Mouse (Mus musculus): ENCODE data around the gene 4933434E20Rik. TPM values are rescaled to one million over a fixed set of nuclear protein-coding genes. Genes with fewer than 3 reads are reported as not detected.

4933434E20Rik gene
- polyA plus RNA-seq, 1 experiment from 2014 or later = 109 TPM

DNA sequence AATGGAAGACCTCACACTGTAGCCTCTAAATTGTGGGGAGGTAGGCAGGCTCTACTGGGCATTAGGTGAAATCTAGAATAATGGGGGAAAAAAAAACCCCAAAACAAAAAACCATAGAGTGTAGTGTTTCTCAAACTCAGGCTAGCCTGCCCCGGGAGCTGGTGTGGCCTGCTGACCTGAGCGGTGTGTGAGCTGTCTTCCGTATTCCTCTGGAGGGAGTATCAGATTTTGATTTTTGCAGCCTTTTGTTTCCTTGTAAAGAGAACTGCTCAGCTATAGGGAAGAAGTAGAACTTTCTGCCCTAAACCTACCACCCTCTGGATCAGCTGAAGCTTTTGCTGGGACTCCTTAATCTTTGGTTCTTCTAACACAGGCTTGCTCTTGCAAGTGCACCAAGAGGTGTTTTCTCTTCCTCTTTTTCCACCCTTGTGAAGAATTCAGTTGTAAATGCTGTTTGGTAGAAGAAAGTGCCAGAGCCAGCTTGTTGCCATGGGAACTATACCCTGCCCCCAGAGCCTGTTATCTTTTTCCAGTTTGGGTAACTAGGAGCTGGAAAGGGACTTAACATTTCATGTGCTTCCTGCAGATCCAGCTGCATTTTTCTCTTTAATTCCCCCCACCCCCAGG is 32.4 kb downstream of the 4933434E20Rik start:
- WGBS = 20% methylated on average over 3 of the region's 3 CpGs
- peaks cover 16% of the 10 kb centered on the region for H3K36me3 ChIP-seq (ENCODE audit: control insufficient read depth, insufficient read depth, low read length)
- ATAC-seq (ENCODE audit: low FRiP score, low TSS enrichment) (no peak), DNase-seq (ENCODE audit: low spot score) (peak; percentile 54)
- no peak for TF ChIP-seq EP300 (optimal IDR thresholded peaks at IDR 0.05)
- no peak for TF ChIP-seq CTCF (IDR thresholded peaks at IDR 0.05; ENCODE audit: low read depth)
- H3K27me3 ChIP-seq (ENCODE audit: control insufficient read depth, insufficient read depth, low read length) = no peaks in the 10 kb centered on the region
- peak overlapping the region; percentile 99 for H3K27ac ChIP-seq (replicated peaks)
- H3K4me2 ChIP-seq (replicated peaks; ENCODE audit: low read depth) = peak overlapping the region; percentile 64
- peak overlapping the region; percentile 1; the same call in 1 of the 2 replicates for H3K4me3 ChIP-seq (ENCODE audit: low read depth, low read length)
- peaks cover 11% of the 10 kb centered on the region for H3K4me1 ChIP-seq (replicated peaks; ENCODE audit: control insufficient read depth, insufficient read depth)
- no peaks in the 10 kb centered on the region for H3K9me3 ChIP-seq (ENCODE audit: control insufficient read depth, low read length)
- 0 out of 2 replicates have a peak overlapping the region, but pooled peaks have one; percentile 39 for H3K9ac ChIP-seq (ENCODE audit: low read length)

DNA sequence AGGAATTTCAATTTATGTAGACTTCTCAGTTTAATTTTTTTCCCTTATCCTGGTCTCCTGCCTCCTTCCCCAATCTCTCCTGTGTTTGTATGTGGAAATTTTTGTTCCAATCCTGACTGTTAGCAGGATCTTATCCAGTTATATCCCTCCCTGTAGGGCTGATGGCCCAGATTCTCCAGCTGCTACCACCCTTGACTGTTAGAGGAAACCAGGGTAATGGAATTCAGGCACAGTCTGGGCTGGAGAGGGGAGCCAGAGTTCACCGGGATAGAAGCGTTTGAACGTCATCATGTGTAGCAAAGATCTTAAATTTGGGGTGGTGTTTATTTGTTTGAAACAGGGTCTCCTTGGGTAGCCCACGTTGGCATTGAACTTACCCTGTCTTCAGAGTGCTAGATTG is 33.4 kb downstream of the 4933434E20Rik start:
- Histone ChIP-seq H3K4me3 (ENCODE audit: low read depth, low read length) (no peak overlapping the region), H3K27ac (replicated peaks) (peak overlapping the region; percentile 65), H3K36me3 (ENCODE audit: control insufficient read depth, insufficient read depth, low read length) (peaks cover 20% of the 10 kb centered on the region), H3K9me3 (ENCODE audit: control insufficient read depth, low read length) (no peaks in the 10 kb centered on the region), H3K9ac (ENCODE audit: low read length) (no peak overlapping the region), H3K4me1 (replicated peaks; ENCODE audit: control insufficient read depth, insufficient read depth) (peaks cover 9% of the 10 kb centered on the region), H3K4me2 (replicated peaks; ENCODE audit: low read depth) (peak overlapping the region; percentile 64; the same call in 1 of the 2 replicates), H3K27me3 (ENCODE audit: control insufficient read depth, insufficient read depth, low read length) (no peaks in the 10 kb centered on the region)
- DNase-seq (ENCODE audit: low spot score) = no peak
- ATAC-seq (ENCODE audit: low FRiP score, low TSS enrichment) = no peak
- TF ChIP-seq EP300 (optimal IDR thresholded peaks at IDR 0.05) = no peak
- no peak for TF ChIP-seq CTCF (IDR thresholded peaks at IDR 0.05; ENCODE audit: low read depth)
- WGBS = 37% methylated on average over 4 of the region's 4 CpGs

DNA sequence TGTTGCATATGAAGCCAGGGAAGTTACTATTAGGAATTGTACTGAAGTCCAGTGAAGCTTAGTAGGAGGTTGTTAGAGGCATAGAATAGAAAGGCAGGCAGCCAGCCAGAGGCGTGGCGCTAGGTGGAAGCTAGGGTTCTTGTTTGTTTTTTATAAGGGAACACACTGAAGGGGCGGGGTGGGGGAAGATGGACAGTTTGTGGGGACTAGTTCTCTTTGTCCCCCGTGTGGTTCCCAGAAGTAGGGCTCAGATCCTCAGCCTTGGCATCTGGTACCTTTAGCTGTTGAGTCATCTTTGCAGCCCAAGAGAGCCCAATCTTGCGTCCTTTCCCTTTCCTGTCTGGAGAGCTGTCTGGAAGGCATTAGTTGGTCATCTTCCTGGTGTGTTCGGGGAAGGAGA is 33.8 kb downstream of the 4933434E20Rik start:
- H3K4me2 ChIP-seq (replicated peaks; ENCODE audit: low read depth) = peak overlapping the region; percentile 27; the same call in 1 of the 2 replicates

DNA sequence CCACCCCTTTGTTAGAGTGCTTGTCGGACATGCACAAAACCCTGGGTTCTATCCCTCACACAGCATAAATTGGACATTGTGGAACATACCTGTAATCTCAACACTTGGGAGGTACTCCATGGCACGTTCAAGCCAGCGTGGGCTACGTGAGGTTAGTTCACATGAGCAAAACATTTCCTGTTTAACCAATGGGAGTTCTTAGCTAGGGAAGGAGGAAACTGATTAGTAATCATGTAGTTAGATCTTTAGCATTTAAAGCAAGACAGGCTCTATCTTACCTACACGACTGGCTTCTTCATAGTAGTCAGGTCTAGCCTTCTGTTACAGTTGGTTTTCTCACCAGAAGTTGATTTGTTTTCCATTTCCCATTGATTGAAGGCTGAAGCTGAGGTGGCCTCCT is 34.6 kb downstream of the 4933434E20Rik start:
- Histone ChIP-seq H3K4me1 (replicated peaks; ENCODE audit: control insufficient read depth, insufficient read depth) (peaks cover 9% of the 10 kb centered on the region), H3K9me3 (ENCODE audit: control insufficient read depth, low read length) (no peaks in the 10 kb centered on the region), H3K27ac (replicated peaks) (peak overlapping the region; percentile 65; the same call in 1 of the 2 replicates), H3K27me3 (ENCODE audit: control insufficient read depth, insufficient read depth, low read length) (no peaks in the 10 kb centered on the region), H3K36me3 (ENCODE audit: control insufficient read depth, insufficient read depth, low read length) (peaks cover 30% of the 10 kb centered on the region), H3K9ac (ENCODE audit: low read length) (no peak overlapping the region), H3K4me2 (replicated peaks; ENCODE audit: low read depth) (no peak overlapping the region), H3K4me3 (ENCODE audit: low read depth, low read length) (no peak overlapping the region)
- WGBS = 67% methylated on average over 5 of the region's 5 CpGs
- no peak for ATAC-seq (ENCODE audit: low FRiP score, low TSS enrichment)
- DNase-seq (ENCODE audit: low spot score) = no peak
- TF ChIP-seq CTCF (IDR thresholded peaks at IDR 0.05; ENCODE audit: low read depth) (no peak), EP300 (optimal IDR thresholded peaks at IDR 0.05) (no peak)

More for the DNA sequence above, 33.8 kb downstream of the 4933434E20Rik start:
- H3K27ac ChIP-seq (replicated peaks) = peak overlapping the region; percentile 65
- H3K9me3 ChIP-seq (ENCODE audit: control insufficient read depth, low read length) = no peaks in the 10 kb centered on the region
- H3K27me3 ChIP-seq (ENCODE audit: control insufficient read depth, insufficient read depth, low read length) = no peaks in the 10 kb centered on the region
- peaks cover 23% of the 10 kb centered on the region for H3K36me3 ChIP-seq (ENCODE audit: control insufficient read depth, insufficient read depth, low read length)
- H3K4me3 ChIP-seq (ENCODE audit: low read depth, low read length) = no peak overlapping the region
- peak; percentile 57 for DNase-seq (ENCODE audit: low spot score)
- 63% methylated on average over 6 of the region's 6 CpGs for WGBS
- peaks cover 9% of the 10 kb centered on the region for H3K4me1 ChIP-seq (replicated peaks; ENCODE audit: control insufficient read depth, insufficient read depth)
- no peak for ATAC-seq (ENCODE audit: low FRiP score, low TSS enrichment)
- no peak overlapping the region for H3K9ac ChIP-seq (ENCODE audit: low read length)
- no peak for TF ChIP-seq CTCF (IDR thresholded peaks at IDR 0.05; ENCODE audit: low read depth)
- no peak for TF ChIP-seq EP300 (optimal IDR thresholded peaks at IDR 0.05)

- no peak overlapping the region for H3K9ac ChIP-seq (ENCODE audit: low read length)
- no peak overlapping the region for H3K27ac ChIP-seq (replicated peaks)
- H3K36me3 ChIP-seq (ENCODE audit: control insufficient read depth, insufficient read depth, low read length) = peaks cover 47% of the 10 kb centered on the region
- no peak for DNase-seq (ENCODE audit: low spot score)
- TF ChIP-seq CTCF (IDR thresholded peaks at IDR 0.05; ENCODE audit: low read depth) (no peak), EP300 (optimal IDR thresholded peaks at IDR 0.05) (no peak)
- no peaks in the 10 kb centered on the region for H3K27me3 ChIP-seq (ENCODE audit: control insufficient read depth, insufficient read depth, low read length)
- no peak for ATAC-seq (ENCODE audit: low FRiP score, low TSS enrichment)
- 80% methylated on average over 2 of the region's 2 CpGs for WGBS
- H3K4me1 ChIP-seq (replicated peaks; ENCODE audit: control insufficient read depth, insufficient read depth) = peaks cover 6% of the 10 kb centered on the region
- H3K9me3 ChIP-seq (ENCODE audit: control insufficient read depth, low read length) = no peaks in the 10 kb centered on the region
- H3K4me3 ChIP-seq (ENCODE audit: low read depth, low read length) = no peak overlapping the region
- H3K4me2 ChIP-seq (replicated peaks; ENCODE audit: low read depth) = no peak overlapping the region
Observed at GRCm38 (mm10) chr3:90088617-90089016, 37.2 kb downstream of the 4933434E20Rik start.

GRCm38 (mm10) chr3:90090892-90091291 is 39.5 kb downstream of the 4933434E20Rik start:
- no peak for TF ChIP-seq EP300 (optimal IDR thresholded peaks at IDR 0.05)
- TF ChIP-seq CTCF (IDR thresholded peaks at IDR 0.05; ENCODE audit: low read depth) = no peak
- Histone ChIP-seq H3K36me3 (ENCODE audit: control insufficient read depth, insufficient read depth, low read length) (peaks cover 48% of the 10 kb centered on the region), H3K9ac (ENCODE audit: low read length) (no peak overlapping the region), H3K4me2 (replicated peaks; ENCODE audit: low read depth) (no peak overlapping the region), H3K27me3 (ENCODE audit: control insufficient read depth, insufficient read depth, low read length) (no peaks in the 10 kb centered on the region), H3K9me3 (ENCODE audit: control insufficient read depth, low read length) (no peaks in the 10 kb centered on the region), H3K27ac (replicated peaks) (no peak overlapping the region), H3K4me1 (replicated peaks; ENCODE audit: control insufficient read depth, insufficient read depth) (no peaks in the 10 kb centered on the region), H3K4me3 (ENCODE audit: low read depth, low read length) (no peak overlapping the region)
- DNase-seq (ENCODE audit: low spot score) (no peak), ATAC-seq (ENCODE audit: low FRiP score, low TSS enrichment) (no peak)
- WGBS = 55% methylated on average over 6 of the region's 6 CpGs
